Mouse (Mus musculus) forebrain, embryonic 10.5 days (tissue): ENCODE measurements around the gene Slc16a1. TPM values are rescaled to one million over a fixed set of nuclear protein-coding genes. Genes with fewer than 3 reads are reported as not detected.

ENCODE experiments used
- DNase-seq: peaks from one replicate; pipeline ENCODE4 v3.0.0-alpha.2; 2017; ENCODE audit warnings: low spot score; ENCODE audit errors: extremely low spot score
- H3K27ac ChIP-seq: fragments of 300-500 bp; sonication (generic); 2 replicates; pipeline ENCODE4 v1.5.1; 2016; ENCODE audit warnings: mild to moderate bottlenecking
- H3K27me3 ChIP-seq: fragments of 300-500 bp; sonication (generic); 2 replicates; pipeline ENCODE4 v1.6.1; 2016; ENCODE audit warnings: mild to moderate bottlenecking; ENCODE audit not compliant: poor library complexity, severe bottlenecking
- H3K36me3 ChIP-seq: fragments of 300-500 bp; sonication (generic); replicated peaks from 2 replicates; pipeline ENCODE4 v1.6.1; 2016; ENCODE audit warnings: mild to moderate bottlenecking, moderate library complexity
- H3K4me1 ChIP-seq: fragments of 300-500 bp; sonication (generic); 2 replicates; pipeline ENCODE4 v1.6.1; 2016
- H3K4me3 ChIP-seq: fragments of 300-500 bp; sonication (generic); 2 replicates; pipeline ENCODE4 v1.5.1; 2016; ENCODE audit warnings: mild to moderate bottlenecking, moderate library complexity
- H3K9me3 ChIP-seq: fragments of 300-500 bp; sonication (generic); 2 replicates; pipeline ENCODE4 v1.6.1; 2016; ENCODE audit warnings: mild to moderate bottlenecking, moderate library complexity
- WGBS: fragments of 180-500 bp; shearing (Covaris S2); methylation state at CpG from one replicate; pipeline ENCODE4 v1.1.7; 2016; 5-methylcytosine and 5-hydroxymethylcytosine counted together
- polyA plus RNA-seq: library from polyadenylated mRNA; unstranded; fragments of >200 nt; fragmentation: Nextera tagmentation; extraction: Ambion mirVana; gene quantifications from 2 replicates; pipeline ENCODE4 v1.2.1, GENCODE M21; 2016

Slc16a1 gene
- polyA plus RNA-seq, 1 experiment from 2014 or later: 57.3 TPM

GRCm38 (mm10) chr3:104643810-104644270 lies 5.4 kb downstream of the Slc16a1 start:
- 12% methylated on average over 2 of the region's 2 CpGs for WGBS
- H3K27me3 ChIP-seq: no peaks in the 10 kb centered on the region
- H3K9me3 ChIP-seq: no peaks in the 10 kb centered on the region
- peaks cover 25% of the 10 kb centered on the region for H3K4me1 ChIP-seq
- peak; percentile 35 for DNase-seq
- no peaks in the 10 kb centered on the region for H3K36me3 ChIP-seq
- no peak overlapping the region for H3K27ac ChIP-seq
- H3K4me3 ChIP-seq: no peak overlapping the region

GRCm38 (mm10) chr3:104644371-104644770 lies 5.9 kb downstream of the Slc16a1 start:
- no peaks in the 10 kb centered on the region for H3K27me3 ChIP-seq
- H3K36me3 ChIP-seq: 0 out of 2 replicates have a peak, but pooled peaks cover 2% of the 10 kb centered on the region
- DNase-seq: no peak
- H3K9me3 ChIP-seq: no peaks in the 10 kb centered on the region
- H3K4me3 ChIP-seq: no peak overlapping the region
- no peak overlapping the region for H3K27ac ChIP-seq
- H3K4me1 ChIP-seq: peaks cover 19% of the 10 kb centered on the region
- WGBS: 97% methylated on average over 1 of the region's 1 CpGs

DNA sequence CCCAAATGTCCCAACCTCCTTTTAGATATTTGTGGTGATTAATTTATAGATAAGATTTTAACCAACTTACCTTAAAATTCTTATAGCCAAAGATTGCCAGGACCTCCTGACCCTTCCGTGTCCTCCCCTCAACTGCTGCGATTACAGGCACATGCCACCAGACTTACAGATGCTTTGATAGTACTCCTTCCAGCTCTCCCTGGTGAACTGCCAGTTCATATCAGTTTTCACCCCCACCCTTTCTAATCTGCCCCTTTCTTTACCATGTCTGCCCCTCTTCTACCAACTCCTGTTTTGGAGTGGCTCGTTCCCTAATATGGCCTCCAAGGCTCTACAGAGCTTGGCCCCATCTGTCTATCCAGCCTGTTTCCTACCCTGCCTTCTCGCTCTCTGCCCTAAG lies 15.8 kb downstream of the Slc16a1 start:
- WGBS: 92% methylated on average over 4 of the region's 4 CpGs
- Histone ChIP-seq H3K36me3 (peaks cover 87% of the 10 kb centered on the region), H3K4me1 (no peaks in the 10 kb centered on the region), H3K27me3 (no peaks in the 10 kb centered on the region), H3K4me3 (no peak overlapping the region), H3K27ac (no peak overlapping the region), H3K9me3 (no peaks in the 10 kb centered on the region)
- DNase-seq: no peak

DNA sequence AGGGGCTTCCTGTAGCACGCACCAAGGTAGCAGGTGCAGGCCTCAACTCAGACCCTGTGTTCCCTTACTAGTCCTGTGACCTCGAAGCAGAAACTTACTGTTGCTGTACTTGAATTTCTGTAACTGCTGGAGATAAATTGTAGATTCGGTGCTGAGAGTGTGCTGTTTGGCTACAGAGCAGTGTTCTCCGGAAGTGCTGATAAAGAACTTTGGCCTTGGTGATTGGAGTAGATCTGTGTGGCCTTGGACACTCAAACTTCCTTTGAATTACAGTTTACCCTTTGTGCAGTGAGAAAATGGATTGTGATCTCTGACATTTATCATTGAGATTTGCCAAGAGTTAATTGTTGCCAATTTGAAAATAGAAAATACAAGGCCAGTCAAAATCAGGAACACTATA lies 16.5 kb downstream of the Slc16a1 start:
- Histone ChIP-seq H3K4me1 (no peaks in the 10 kb centered on the region), H3K27me3 (no peaks in the 10 kb centered on the region), H3K9me3 (no peaks in the 10 kb centered on the region), H3K27ac (no peak overlapping the region), H3K4me3 (no peak overlapping the region), H3K36me3 (peaks cover 82% of the 10 kb centered on the region)
- WGBS: 92% methylated on average over 4 of the region's 4 CpGs
- DNase-seq: no peak

DNA sequence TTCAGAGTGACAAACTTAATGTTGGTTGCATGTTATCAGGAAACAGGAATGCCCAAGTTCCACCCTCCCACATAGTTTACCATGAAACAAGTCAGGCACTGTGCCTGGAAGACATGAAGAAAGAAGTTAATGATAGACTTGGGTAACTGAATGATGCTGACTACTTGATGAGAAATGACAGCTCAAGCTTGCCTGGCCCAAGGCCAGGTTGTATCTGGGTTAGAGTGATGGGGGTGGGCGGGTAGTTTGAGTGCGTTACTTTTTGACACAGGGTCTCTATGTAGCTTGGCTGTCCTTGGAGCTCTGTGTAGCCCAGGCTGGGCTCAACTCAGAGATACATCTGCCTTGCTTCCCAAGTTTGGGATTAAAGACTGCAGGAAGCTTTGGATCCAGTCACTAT lies 20.2 kb downstream of the Slc16a1 start:
- Histone ChIP-seq H3K36me3 (peaks cover 50% of the 10 kb centered on the region), H3K27ac (no peak overlapping the region), H3K27me3 (no peaks in the 10 kb centered on the region), H3K4me3 (no peak overlapping the region), H3K9me3 (no peaks in the 10 kb centered on the region), H3K4me1 (peaks cover 14% of the 10 kb centered on the region)
- DNase-seq: no peak
- 95% methylated on average over 2 of the region's 2 CpGs for WGBS

GRCm38 (mm10) chr3:104659758-104660157 lies 21.3 kb downstream of the Slc16a1 start:
- Histone ChIP-seq H3K27ac (no peak overlapping the region), H3K4me3 (no peak overlapping the region), H3K36me3 (peaks cover 39% of the 10 kb centered on the region), H3K9me3 (no peaks in the 10 kb centered on the region), H3K27me3 (no peaks in the 10 kb centered on the region), H3K4me1 (peaks cover 14% of the 10 kb centered on the region)
- no peak for DNase-seq
- WGBS: 94% methylated on average over 4 of the region's 4 CpGs

DNA sequence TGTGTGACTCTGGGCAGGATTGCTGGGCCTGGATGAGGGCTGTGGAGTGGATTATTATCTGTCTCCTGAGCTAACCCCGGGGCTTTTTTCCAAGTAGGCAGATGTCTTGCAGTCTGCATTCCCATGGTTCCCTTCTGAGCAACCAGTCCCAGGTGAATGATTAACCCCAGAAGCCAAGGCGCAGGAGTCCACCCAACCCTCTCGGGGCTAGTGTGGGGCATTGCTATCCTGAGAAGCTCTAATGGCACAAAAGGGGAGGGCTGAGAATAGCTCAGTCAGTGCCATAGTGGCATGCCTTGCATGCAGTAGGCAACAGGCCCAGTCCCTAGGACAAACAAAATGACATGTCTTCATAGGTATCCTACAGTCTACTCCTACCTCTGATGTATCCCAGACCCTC lies 22.1 kb downstream of the Slc16a1 start:
- H3K4me3 ChIP-seq: no peak overlapping the region
- H3K36me3 ChIP-seq: peaks cover 31% of the 10 kb centered on the region
- H3K27ac ChIP-seq: no peak overlapping the region
- WGBS: 93% methylated on average over 3 of the region's 3 CpGs
- no peaks in the 10 kb centered on the region for H3K9me3 ChIP-seq
- no peaks in the 10 kb centered on the region for H3K27me3 ChIP-seq
- DNase-seq: no peak
- peaks cover 14% of the 10 kb centered on the region for H3K4me1 ChIP-seq

GRCm38 (mm10) chr3:104662007-104662406 lies 23.5 kb downstream of the Slc16a1 start:
- Histone ChIP-seq H3K27ac (0 out of 2 replicates have a peak overlapping the region, but pooled peaks have one; percentile 12), H3K9me3 (no peaks in the 10 kb centered on the region), H3K4me1 (peaks cover 14% of the 10 kb centered on the region), H3K4me3 (no peak overlapping the region), H3K36me3 (peaks cover 17% of the 10 kb centered on the region), H3K27me3 (no peaks in the 10 kb centered on the region)
- DNase-seq: no peak
- WGBS: 40% methylated on average over 4 of the region's 4 CpGs

GRCm38 (mm10) chr3:104662926-104663325 lies 24.5 kb downstream of the Slc16a1 start:
- H3K9me3 ChIP-seq: no peaks in the 10 kb centered on the region
- H3K4me1 ChIP-seq: peaks cover 14% of the 10 kb centered on the region
- WGBS: 86% methylated on average over 11 of the region's 11 CpGs
- DNase-seq: no peak
- peaks cover 10% of the 10 kb centered on the region for H3K36me3 ChIP-seq
- no peak overlapping the region for H3K4me3 ChIP-seq
- H3K27ac ChIP-seq: no peak overlapping the region
- no peaks in the 10 kb centered on the region for H3K27me3 ChIP-seq

DNA sequence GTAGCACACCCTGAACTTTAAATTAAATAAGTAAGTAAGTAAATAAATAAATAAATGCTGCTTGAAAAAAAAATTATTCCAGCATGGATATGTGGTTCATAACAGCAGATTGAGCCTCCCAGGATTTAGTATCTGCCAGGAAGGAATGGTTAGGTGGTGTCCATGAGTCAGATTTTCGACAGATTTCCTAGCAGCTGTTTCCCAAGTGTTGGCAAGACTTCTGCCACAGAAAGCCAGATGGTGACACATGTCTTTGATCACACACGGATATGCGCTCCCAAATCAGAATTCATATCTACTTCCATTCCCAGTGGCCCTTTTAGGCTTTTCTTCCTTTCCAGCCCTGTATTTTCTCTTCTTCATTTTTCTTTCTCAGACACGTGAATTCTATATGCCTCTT lies 28.5 kb downstream of the Slc16a1 start:
- DNase-seq: no peak
- no peaks in the 10 kb centered on the region for H3K36me3 ChIP-seq
- 81% methylated on average over 4 of the region's 4 CpGs for WGBS

GRCm38 (mm10) chr3:104667451-104667850 lies 29.0 kb downstream of the Slc16a1 start:
- 67% methylated on average over 10 of the region's 10 CpGs for WGBS
- Histone ChIP-seq H3K4me1 (peaks cover 30% of the 10 kb centered on the region), H3K9me3 (no peaks in the 10 kb centered on the region), H3K27me3 (no peaks in the 10 kb centered on the region), H3K4me3 (no peak overlapping the region), H3K36me3 (no peaks in the 10 kb centered on the region), H3K27ac (no peak overlapping the region)
- DNase-seq: no peak

More for the DNA sequence above, 28.5 kb downstream of the Slc16a1 start:
- no peaks in the 10 kb centered on the region for H3K27me3 ChIP-seq
- H3K4me3 ChIP-seq: no peak overlapping the region
- no peak overlapping the region for H3K27ac ChIP-seq
- peaks cover 32% of the 10 kb centered on the region for H3K4me1 ChIP-seq
- no peaks in the 10 kb centered on the region for H3K9me3 ChIP-seq

- Histone ChIP-seq H3K27ac (no peak overlapping the region), H3K27me3 (peaks cover under 1% of the 10 kb centered on the region; the same call in 1 of the 2 replicates), H3K9me3 (no peaks in the 10 kb centered on the region), H3K4me1 (peaks cover 35% of the 10 kb centered on the region), H3K36me3 (no peaks in the 10 kb centered on the region), H3K4me3 (no peak overlapping the region)
- WGBS: 94% methylated on average over 5 of the region's 5 CpGs
- DNase-seq: no peak
Measured at GRCm38 (mm10) chr3:104668989-104669388, 30.5 kb downstream of the Slc16a1 start.

DNA sequence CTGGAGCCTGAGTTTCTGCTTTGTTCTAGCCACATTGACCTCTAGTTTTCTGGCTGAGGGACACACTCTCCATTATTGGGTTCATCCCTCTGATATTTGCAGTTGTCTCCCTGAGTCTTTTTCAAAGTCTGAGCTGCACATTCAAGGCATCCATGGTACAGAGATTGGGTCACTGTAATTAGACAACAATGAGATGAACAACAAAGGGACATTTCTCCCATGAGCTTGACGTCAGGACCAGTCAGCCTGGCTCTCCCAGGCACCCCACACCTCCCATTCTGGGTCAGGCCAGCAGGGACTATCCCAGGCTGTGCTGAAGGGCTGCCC lies 31.4 kb downstream of the Slc16a1 start:
- Histone ChIP-seq H3K27me3 (peaks cover 9% of the 10 kb centered on the region; the same call in 1 of the 2 replicates), H3K36me3 (no peaks in the 10 kb centered on the region), H3K27ac (0 out of 2 replicates have a peak overlapping the region, but pooled peaks have one; percentile 60), H3K4me3 (no peak overlapping the region), H3K9me3 (no peaks in the 10 kb centered on the region), H3K4me1 (peaks cover 44% of the 10 kb centered on the region)
- WGBS: 24% methylated on average over 1 of the region's 1 CpGs
- no peak for DNase-seq
